Mouse (Mus musculus): ENCODE measurements around the gene Fkrp.

DNA sequence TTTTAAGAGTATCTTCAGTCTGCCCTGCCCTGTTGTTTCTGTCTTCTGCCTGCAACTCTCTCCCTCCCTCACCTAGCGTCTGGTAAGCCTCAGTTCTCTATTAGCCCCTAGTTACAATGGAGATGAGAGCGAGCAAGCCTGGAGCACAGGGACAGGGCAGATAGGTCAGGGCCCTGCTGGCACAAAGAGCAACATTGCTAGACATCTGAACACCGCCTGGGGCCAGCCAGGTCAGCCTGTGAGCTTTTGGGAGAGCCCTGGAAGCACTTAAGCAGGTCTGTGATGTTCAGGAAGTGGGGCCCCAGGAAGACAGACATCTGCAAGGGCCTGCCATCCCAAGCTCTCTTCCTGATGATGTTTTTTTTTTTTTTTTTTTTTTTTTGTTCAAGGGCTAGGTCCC lies 4.6 kb upstream of the Fkrp start:
- TF ChIP-seq CTCF (conservative IDR thresholded peaks at IDR 0.05; ENCODE audit: insufficient read depth, insufficient read length, low read depth, low read length) (no peak), POLR2A (IDR thresholded peaks at IDR 0.05; ENCODE audit: low read depth, low read length) (no peak)
